Mouse (Mus musculus): ENCODE measurements around the gene Creb3l1. TPM values are rescaled to one million over a fixed set of nuclear protein-coding genes. Genes with fewer than 3 reads are reported as not detected.

Creb3l1 gene
- total and polyA plus RNA-seq, 2 experiments from 2014 or later, result 3.8 to 4.2 TPM

- Histone ChIP-seq H3K27me3 (ENCODE audit: control insufficient read depth, insufficient read depth, low read length) (peaks cover 3% of the 10 kb centered on the region; the same call in 1 of the 2 replicates), H3K9ac (replicated peaks; ENCODE audit: low read depth, low read length) (no peak overlapping the region), H3K36me3 (replicated peaks; ENCODE audit: control insufficient read depth, insufficient read depth, low read length) (no peaks in the 10 kb centered on the region), H3K4me2 (ENCODE audit: low read depth, low read length) (no peak overlapping the region), H3K9me3 (replicated peaks; ENCODE audit: control insufficient read depth, low read length) (no peaks in the 10 kb centered on the region), H3K4me1 (ENCODE audit: control insufficient read depth, insufficient read depth) (peaks cover 8% of the 10 kb centered on the region), H3K4me3 (ENCODE audit: low read depth, low read length) (no peak overlapping the region), H3K27ac (ENCODE audit: low read depth) (no peak overlapping the region)
- WGBS, result 88% methylated on average over 2 of the region's 2 CpGs
- ATAC-seq (ENCODE audit: insufficient read depth, low read depth), result no peak
- TF ChIP-seq CTCF (IDR thresholded peaks at IDR 0.05; ENCODE audit: low read depth) (no peak), EP300 (IDR thresholded peaks at IDR 0.05; ENCODE audit: low read depth) (no peak)
- no peak for DNase-seq (ENCODE audit: low spot score)
Measured at GRCm38 (mm10) chr2:92025202-92025601, 900 bp upstream of the Creb3l1 start.

GRCm38 (mm10) chr2:92023362-92024273, 684 bp downstream of the Creb3l1 start:
- Histone ChIP-seq H3K4me1 (ENCODE audit: control insufficient read depth, insufficient read depth) (peaks cover 8% of the 10 kb centered on the region), H3K36me3 (replicated peaks; ENCODE audit: control insufficient read depth, insufficient read depth, low read length) (no peaks in the 10 kb centered on the region), H3K9me3 (replicated peaks; ENCODE audit: control insufficient read depth, low read length) (no peaks in the 10 kb centered on the region), H3K4me3 (ENCODE audit: low read depth, low read length) (peak overlapping the region; percentile 76), H3K27me3 (ENCODE audit: control insufficient read depth, insufficient read depth, low read length) (peaks cover 3% of the 10 kb centered on the region; the same call in 1 of the 2 replicates), H3K4me2 (ENCODE audit: low read depth, low read length) (peak overlapping the region; percentile 98), H3K27ac (ENCODE audit: low read depth) (peak overlapping the region; percentile 70), H3K9ac (replicated peaks; ENCODE audit: low read depth, low read length) (peak overlapping the region; percentile 72)
- ATAC-seq (ENCODE audit: insufficient read depth, low read depth) (peak; percentile 28; the same call in 1 of the 2 replicates), DNase-seq (ENCODE audit: low spot score) (no peak)
- 3% methylated on average over 51 of the region's 56 CpGs for WGBS
- TF ChIP-seq CTCF (IDR thresholded peaks at IDR 0.05; ENCODE audit: low read depth), result peak; percentile 56
- no peak for TF ChIP-seq EP300 (IDR thresholded peaks at IDR 0.05; ENCODE audit: low read depth)

GRCm38 (mm10) chr2:92020676-92021265, 3.5 kb downstream of the Creb3l1 start:
- H3K27ac ChIP-seq (ENCODE audit: low read depth), result peak overlapping the region; percentile 11; the same call in 1 of the 2 replicates
- peaks cover 18% of the 10 kb centered on the region for H3K4me1 ChIP-seq (ENCODE audit: control insufficient read depth, insufficient read depth)
- TF ChIP-seq CTCF (IDR thresholded peaks at IDR 0.05; ENCODE audit: low read depth) (no peak), EP300 (IDR thresholded peaks at IDR 0.05; ENCODE audit: low read depth) (no peak)
- peaks cover 3% of the 10 kb centered on the region; the same call in 1 of the 2 replicates for H3K27me3 ChIP-seq (ENCODE audit: control insufficient read depth, insufficient read depth, low read length)
- no peak overlapping the region for H3K4me3 ChIP-seq (ENCODE audit: low read depth, low read length)
- peak overlapping the region; percentile 15; the same call in 1 of the 2 replicates for H3K4me2 ChIP-seq (ENCODE audit: low read depth, low read length)
- H3K9ac ChIP-seq (replicated peaks; ENCODE audit: low read depth, low read length), result no peak overlapping the region
- DNase-seq (ENCODE audit: low spot score) (no peak), ATAC-seq (ENCODE audit: insufficient read depth, low read depth) (0 out of 2 replicates have a peak, but pooled peaks have one; percentile 9)
- WGBS, result 23% methylated on average over 4 of the region's 4 CpGs
- H3K36me3 ChIP-seq (replicated peaks; ENCODE audit: control insufficient read depth, insufficient read depth, low read length), result no peaks in the 10 kb centered on the region
- H3K9me3 ChIP-seq (replicated peaks; ENCODE audit: control insufficient read depth, low read length), result no peaks in the 10 kb centered on the region

GRCm38 (mm10) chr2:92017440-92017839, 6.9 kb downstream of the Creb3l1 start:
- 54% methylated on average over 1 of the region's 1 CpGs for WGBS
- no peaks in the 10 kb centered on the region for H3K36me3 ChIP-seq (replicated peaks; ENCODE audit: control insufficient read depth, insufficient read depth, low read length)
- no peak overlapping the region for H3K4me3 ChIP-seq (ENCODE audit: low read depth, low read length)
- H3K4me2 ChIP-seq (ENCODE audit: low read depth, low read length), result no peak overlapping the region
- no peak overlapping the region for H3K9ac ChIP-seq (replicated peaks; ENCODE audit: low read depth, low read length)
- ATAC-seq (ENCODE audit: insufficient read depth, low read depth) (no peak), DNase-seq (ENCODE audit: low spot score) (no peak)
- no peaks in the 10 kb centered on the region for H3K9me3 ChIP-seq (replicated peaks; ENCODE audit: control insufficient read depth, low read length)
- peaks cover 10% of the 10 kb centered on the region; the same call in 1 of the 2 replicates for H3K4me1 ChIP-seq (ENCODE audit: control insufficient read depth, insufficient read depth)
- H3K27ac ChIP-seq (ENCODE audit: low read depth), result 0 out of 2 replicates have a peak overlapping the region, but pooled peaks have one; percentile 13
- H3K27me3 ChIP-seq (ENCODE audit: control insufficient read depth, insufficient read depth, low read length), result peaks cover 3% of the 10 kb centered on the region; the same call in 1 of the 2 replicates
- TF ChIP-seq CTCF (IDR thresholded peaks at IDR 0.05; ENCODE audit: low read depth), result no peak

DNA sequence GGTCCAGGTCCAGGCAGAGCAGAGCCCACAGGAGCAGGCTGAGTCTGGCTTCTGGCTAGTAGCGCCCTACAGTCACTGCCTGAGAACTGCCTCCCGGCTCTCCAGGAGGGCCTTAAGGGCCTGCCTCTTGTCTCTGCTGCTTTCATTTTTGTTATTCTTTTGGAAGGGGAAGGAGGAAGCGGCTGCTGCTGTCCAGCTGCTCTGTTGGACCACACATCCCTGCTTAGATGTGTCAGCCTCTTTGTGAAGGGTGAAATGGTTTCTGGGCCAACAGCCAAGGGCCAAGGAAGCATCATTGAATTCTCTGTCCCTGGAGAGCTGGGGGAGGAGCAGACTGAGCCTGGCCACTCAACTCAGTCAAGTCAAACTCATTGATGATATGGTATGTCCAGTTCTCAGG, 7.3 kb downstream of the Creb3l1 start:
- peaks cover 10% of the 10 kb centered on the region; the same call in 1 of the 2 replicates for H3K4me1 ChIP-seq (ENCODE audit: control insufficient read depth, insufficient read depth)
- WGBS, result 19% methylated on average over 3 of the region's 3 CpGs
- DNase-seq (ENCODE audit: low spot score) (peak; percentile 60), ATAC-seq (ENCODE audit: insufficient read depth, low read depth) (peak; percentile 48; the same call in 1 of the 2 replicates)
- H3K27ac ChIP-seq (ENCODE audit: low read depth), result peak overlapping the region; percentile 52; the same call in 1 of the 2 replicates
- no peak overlapping the region for H3K4me3 ChIP-seq (ENCODE audit: low read depth, low read length)
- TF ChIP-seq EP300 (IDR thresholded peaks at IDR 0.05; ENCODE audit: low read depth) (no peak), CTCF (IDR thresholded peaks at IDR 0.05; ENCODE audit: low read depth) (no peak)
- H3K36me3 ChIP-seq (replicated peaks; ENCODE audit: control insufficient read depth, insufficient read depth, low read length), result no peaks in the 10 kb centered on the region
- H3K4me2 ChIP-seq (ENCODE audit: low read depth, low read length), result 0 out of 2 replicates have a peak overlapping the region, but pooled peaks have one; percentile 2
- H3K9me3 ChIP-seq (replicated peaks; ENCODE audit: control insufficient read depth, low read length), result no peaks in the 10 kb centered on the region
- no peaks in the 10 kb centered on the region for H3K27me3 ChIP-seq (ENCODE audit: control insufficient read depth, insufficient read depth, low read length)
- H3K9ac ChIP-seq (replicated peaks; ENCODE audit: low read depth, low read length), result no peak overlapping the region

Measured in heart, postnatal 0 days (tissue).